Mouse (Mus musculus): ENCODE results near the gene Fxn.

Gene Fxn

DNA sequence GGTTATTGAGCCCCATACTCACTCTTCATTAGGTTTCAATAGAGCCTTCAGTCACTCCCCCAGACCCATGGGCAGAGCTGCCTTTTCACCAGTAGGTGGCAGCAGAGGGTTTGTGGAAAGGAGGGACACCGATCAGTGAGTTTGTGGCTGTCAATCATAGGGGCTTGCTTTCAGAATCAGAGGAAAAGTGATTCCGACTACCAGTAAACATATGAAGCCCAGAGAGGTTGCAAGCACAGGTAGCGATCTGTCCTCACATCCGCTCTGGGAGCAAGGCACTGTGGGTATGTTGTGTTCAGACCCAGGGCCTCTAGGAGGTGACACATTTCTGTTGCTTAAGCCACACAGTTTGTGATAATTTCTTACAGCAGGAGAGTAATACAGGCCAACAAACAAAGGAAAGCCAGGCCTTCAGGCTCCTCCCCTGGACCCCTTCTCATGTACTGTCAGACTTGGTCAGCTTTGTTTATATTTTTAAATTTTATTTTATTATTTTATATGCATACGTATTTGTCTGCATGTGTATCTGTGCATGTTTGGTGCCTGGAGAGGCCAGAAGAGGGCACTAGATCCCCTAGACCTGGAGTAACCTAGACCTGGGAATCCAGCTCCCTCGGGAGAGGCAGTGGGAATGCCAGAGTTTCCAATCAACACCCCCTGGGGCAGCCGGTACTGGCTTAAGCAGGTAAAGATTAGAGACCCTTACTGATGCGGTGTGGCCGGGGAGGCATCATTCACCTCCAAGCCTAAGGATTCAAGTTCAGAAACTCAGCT, 20.8 kb upstream of the Fxn start:
- DNase-seq = peak; percentile 61 to 74

- DNase-seq = no peak
Observed at GRCm38 (mm10) chr19:24293537-24293936, 13.1 kb upstream of the Fxn start.

DNA sequence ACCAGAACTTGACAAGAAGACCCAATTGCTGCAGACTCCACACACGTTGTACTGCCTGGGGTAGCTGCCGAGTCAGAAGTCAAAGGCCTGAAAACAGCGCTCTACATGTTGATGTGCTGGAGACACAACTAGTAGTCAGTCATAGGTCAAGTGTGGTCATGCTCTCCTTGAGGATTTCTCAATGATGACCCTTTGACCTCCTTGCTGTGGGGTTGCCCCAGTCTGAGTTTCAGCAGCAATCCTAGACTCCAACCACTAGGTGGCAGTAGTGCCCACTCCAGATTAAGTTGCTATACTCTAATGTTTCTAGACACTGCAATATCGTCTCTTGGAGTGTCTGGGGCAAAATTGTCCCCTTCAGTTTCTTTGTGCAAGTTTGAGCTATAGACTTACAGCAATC, 3.8 kb upstream of the Fxn start:
- DNase-seq = peak; percentile 50 to 57

- DNase-seq = no peak
Observed at GRCm38 (mm10) chr19:24281288-24281980, 1.0 kb upstream of the Fxn start.

GRCm38 (mm10) chr19:24279706-24280600, 452 bp downstream of the Fxn start:
- DNase-seq = peak; percentile 78 to 94

GRCm38 (mm10) chr19:24278859-24279258, 1.5 kb downstream of the Fxn start:
- DNase-seq = no peak

GRCm38 (mm10) chr19:24274281-24274680, 6.1 kb downstream of the Fxn start:
- DNase-seq = no peak

- DNase-seq = peak; percentile 84 to 85
Observed at GRCm38 (mm10) chr19:24271746-24272426, 8.5 kb downstream of the Fxn start.

DNA sequence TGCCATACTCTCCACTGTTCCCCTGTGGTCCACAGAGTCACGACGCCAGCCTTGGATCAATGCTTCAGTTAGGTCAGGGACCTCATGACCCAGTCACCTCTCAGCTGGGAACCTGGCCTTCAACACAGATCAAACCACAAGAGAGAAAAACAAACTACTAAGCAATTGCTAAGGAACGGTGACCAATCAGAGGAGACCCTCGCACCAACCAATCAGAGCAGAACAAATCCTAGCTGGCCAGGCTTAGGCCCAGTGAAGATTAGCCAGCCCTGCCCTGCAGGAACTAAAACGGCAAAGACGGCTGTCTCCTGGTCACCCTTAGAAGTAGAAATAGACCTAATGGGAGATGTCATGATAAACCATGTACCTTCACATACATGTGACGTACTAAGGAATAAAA, 9.1 kb downstream of the Fxn start:
- DNase-seq = no peak

DNA sequence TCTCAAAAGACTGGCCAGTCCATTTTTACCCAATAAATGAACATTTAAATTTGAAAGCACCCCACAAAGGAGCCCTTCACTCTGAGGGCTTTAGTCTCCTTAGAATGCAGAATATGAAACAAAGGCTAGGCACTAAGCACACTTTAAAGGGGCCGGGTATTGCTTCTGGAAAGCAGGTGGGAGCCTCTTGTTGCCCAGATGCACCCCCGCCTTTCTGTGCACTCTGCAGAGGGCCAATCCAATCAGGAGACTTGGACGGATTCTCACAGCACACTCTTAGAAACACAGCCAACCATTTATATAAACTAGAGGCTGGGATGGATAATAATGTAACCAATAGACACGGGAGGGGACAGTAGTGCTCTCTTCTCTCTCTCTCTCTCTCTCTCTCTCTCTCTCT, 11.9 kb downstream of the Fxn start:
- no peak for DNase-seq

DNA sequence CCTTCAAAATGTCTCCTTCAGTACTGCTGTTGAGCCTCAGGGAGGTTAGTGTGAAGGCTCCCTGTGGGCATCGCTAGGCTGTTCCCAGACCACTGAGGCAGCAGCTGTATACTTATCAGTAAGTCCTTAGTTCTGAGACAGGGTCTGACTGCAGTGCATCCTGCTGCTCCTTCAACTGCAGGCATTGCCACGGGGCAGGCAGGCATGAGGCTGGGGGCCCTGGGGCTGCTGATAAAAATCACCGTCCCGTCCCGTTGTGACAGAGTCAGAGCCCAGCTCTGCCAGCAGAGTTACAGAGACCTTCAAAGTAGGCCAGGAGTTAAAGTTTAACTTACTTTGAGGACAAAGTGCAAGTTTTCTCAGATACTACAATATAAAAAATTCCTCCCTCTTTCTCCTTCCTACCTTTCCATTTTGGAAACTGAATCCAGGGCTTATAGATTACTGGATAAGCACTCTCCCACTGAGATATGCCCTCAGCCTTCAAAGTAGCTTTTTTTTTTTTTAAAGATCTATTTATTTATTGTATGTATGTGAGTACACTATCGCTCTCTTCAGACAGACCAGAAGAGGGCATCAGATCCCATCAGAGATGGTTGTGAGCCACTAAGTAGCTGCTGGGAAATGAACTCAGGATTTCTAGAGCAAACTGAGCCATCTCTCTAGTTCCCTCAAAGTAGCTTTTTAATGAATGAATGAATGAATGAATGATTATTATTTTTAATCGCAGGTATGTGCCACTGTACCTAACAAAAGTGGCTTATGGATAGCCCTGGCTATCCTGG, 14.2 kb downstream of the Fxn start:
- DNase-seq = no peak

GRCm38 (mm10) chr19:24264991-24265390, 15.4 kb downstream of the Fxn start:
- peak; percentile 80 to 82 for DNase-seq

GRCm38 (mm10) chr19:24262736-24263135, 17.7 kb downstream of the Fxn start:
- DNase-seq = no peak

DNA sequence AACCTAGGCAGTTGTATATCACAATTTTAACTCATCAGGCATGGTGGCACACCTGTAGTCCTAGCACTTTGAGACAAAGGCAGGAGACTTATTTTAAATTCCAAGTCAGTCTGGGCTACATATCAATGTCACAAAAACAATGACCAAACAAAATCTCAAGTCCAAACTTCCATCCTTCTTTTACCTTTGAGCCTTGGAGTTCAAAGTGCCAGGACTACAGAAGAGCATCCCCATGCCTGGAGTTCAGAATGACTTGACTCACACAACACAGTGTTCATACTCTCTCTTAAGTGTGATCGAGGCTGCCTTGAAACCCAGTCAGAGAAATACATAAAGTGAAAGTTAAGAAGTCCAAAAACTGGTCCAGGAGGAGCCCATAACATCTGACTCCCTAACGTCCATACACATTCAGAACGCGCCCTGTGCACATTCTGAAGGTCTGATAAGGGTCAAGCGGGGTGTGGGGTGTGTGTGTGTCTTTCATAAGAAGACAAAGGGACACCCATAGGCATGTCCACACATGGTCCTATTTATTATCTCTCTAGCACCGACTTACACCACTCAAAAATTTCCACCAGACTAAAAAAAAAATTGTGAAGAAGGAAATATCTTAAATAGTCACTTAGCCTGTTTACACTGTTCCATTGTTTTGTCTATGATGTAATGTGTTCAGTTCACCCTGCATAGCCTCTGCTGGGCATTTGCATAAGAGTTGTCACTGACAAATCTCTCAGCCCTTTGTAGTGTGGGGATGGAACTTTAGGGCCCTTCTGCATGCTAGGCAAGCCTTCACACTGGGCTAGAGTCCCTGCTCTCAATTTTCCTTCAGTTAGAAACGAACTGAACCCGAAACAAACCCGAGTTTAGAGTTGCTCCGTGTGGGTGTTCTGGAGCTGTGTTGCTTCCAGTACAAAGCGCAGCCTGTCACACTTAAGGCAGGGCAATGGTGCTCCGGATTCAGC, 20.7 kb downstream of the Fxn start:
- no peak for DNase-seq

GRCm38 (mm10) chr19:24258368-24258767, 22.0 kb downstream of the Fxn start:
- no peak for DNase-seq

DNA sequence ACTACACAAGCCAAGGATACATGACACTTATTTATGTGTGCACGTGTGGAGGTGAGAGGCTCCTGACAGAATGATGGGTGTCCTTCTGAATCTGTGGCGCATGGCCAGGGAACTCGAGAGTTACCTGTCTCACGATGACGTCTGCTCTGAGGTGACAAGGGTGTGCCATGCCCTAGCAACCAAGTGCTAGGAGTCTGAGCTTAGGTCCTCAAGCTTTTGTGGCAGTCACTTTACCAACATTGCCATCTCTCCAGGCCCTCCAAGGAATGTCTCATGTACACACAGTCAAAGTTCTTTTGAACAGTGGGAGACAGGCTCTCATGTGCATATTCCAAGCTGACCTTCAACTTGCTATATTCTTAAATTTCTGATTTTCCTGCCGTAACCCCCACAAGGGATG, 22.4 kb downstream of the Fxn start:
- DNase-seq = no peak

- DNase-seq = no peak
Observed at GRCm38 (mm10) chr19:24253657-24254260, 26.6 kb downstream of the Fxn start.

DNA sequence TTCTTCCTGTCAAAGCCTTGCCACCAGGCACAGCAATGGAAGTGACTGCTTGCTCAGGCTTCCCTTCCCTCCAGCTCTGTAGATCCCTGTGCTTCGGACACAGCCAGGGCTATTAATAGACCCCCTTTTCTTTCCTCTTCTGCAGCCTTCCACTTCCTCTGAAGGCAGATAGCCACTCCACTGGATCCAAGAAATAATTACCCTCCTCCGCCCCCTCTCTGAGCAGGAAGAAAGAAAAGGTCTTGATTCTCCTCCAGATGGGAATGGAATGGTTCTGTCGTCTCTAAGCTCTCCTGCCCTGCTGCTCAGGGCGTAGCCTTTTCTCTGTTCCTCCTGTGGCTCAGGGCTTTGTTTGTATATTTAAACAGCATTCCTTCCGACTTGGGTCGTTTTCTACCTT, 28.5 kb downstream of the Fxn start:
- no peak for DNase-seq

DNA sequence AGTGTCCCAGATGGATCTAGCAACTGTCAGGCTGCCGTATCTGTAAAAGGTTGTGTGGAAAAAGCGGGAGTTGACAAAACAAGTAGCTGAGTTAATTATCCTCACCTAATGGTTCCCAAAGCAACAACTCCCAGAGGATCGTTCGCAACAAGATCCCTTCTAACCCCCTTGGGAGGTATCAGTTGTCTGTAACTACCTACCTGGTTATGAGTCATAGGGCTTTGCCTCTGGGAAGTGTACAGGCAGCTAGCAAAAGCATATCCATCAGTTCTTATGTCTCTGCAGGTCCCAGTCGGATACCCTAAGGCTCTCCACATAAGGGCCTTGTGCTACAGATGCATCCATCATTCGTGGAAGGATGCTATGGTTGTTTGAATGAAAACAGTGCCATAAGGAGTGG, 37.1 kb downstream of the Fxn start:
- DNase-seq = no peak

GRCm38 (mm10) chr19:24241799-24242546, 38.4 kb downstream of the Fxn start:
- no peak for DNase-seq
